Mouse (Mus musculus) c-Kit-positive CD71-positive TER-119-positive erythroid progenitor cells, embryonic 14.5 days (primary cell): ENCODE measurements around the gene Pip4k2a.

Source experiments
- DNase-seq: peaks from one replicate; pipeline ENCODE4 v3.0.0-alpha.2; 2013; ENCODE audit warnings: low spot score

Gene Pip4k2a

GRCm38 (mm10) chr2:18955671-18956070 is 42.3 kb downstream of the Pip4k2a start:
- DNase-seq, result no peak

GRCm38 (mm10) chr2:18955022-18955421 is 42.9 kb downstream of the Pip4k2a start:
- no peak for DNase-seq

GRCm38 (mm10) chr2:18954422-18954821 is 43.5 kb downstream of the Pip4k2a start:
- DNase-seq, result no peak

GRCm38 (mm10) chr2:18952102-18952673 is 45.7 kb downstream of the Pip4k2a start:
- DNase-seq, result no peak

GRCm38 (mm10) chr2:18950758-18951157 is 47.2 kb downstream of the Pip4k2a start:
- DNase-seq, result no peak

- DNase-seq, result no peak
These were observed 49.2 kb downstream of the Pip4k2a start for GRCm38 (mm10) chr2:18948741-18949140.

- DNase-seq, result no peak
These were observed 50.1 kb downstream of the Pip4k2a start for GRCm38 (mm10) chr2:18947669-18948459.

- no peak for DNase-seq
These were observed 52.5 kb downstream of the Pip4k2a start for GRCm38 (mm10) chr2:18945438-18945837.

GRCm38 (mm10) chr2:18943930-18944329 is 54.0 kb downstream of the Pip4k2a start:
- DNase-seq, result no peak

- no peak for DNase-seq
These were observed 54.6 kb downstream of the Pip4k2a start for GRCm38 (mm10) chr2:18943366-18943765.

GRCm38 (mm10) chr2:18940693-18941270 is 57.1 kb downstream of the Pip4k2a start:
- DNase-seq, result no peak

GRCm38 (mm10) chr2:18938923-18939329 is 59.0 kb downstream of the Pip4k2a start:
- DNase-seq, result no peak

GRCm38 (mm10) chr2:18938232-18938631 is 59.7 kb downstream of the Pip4k2a start:
- DNase-seq, result no peak

GRCm38 (mm10) chr2:18937611-18938010 is 60.3 kb downstream of the Pip4k2a start:
- no peak for DNase-seq

GRCm38 (mm10) chr2:18936446-18936845 is 61.5 kb downstream of the Pip4k2a start:
- DNase-seq, result no peak

GRCm38 (mm10) chr2:18935581-18936027 is 62.3 kb downstream of the Pip4k2a start:
- no peak for DNase-seq

GRCm38 (mm10) chr2:18934131-18934530 is 63.8 kb downstream of the Pip4k2a start:
- no peak for DNase-seq

- no peak for DNase-seq
These were observed 64.5 kb downstream of the Pip4k2a start for GRCm38 (mm10) chr2:18933418-18933817.

GRCm38 (mm10) chr2:18930318-18931060 is 67.4 kb downstream of the Pip4k2a start:
- DNase-seq, result no peak

GRCm38 (mm10) chr2:18928597-18929257 is 69.2 kb downstream of the Pip4k2a start:
- DNase-seq, result no peak

GRCm38 (mm10) chr2:18928196-18928595 is 69.7 kb downstream of the Pip4k2a start:
- no peak for DNase-seq
